Mouse (Mus musculus): Measurements from ENCODE around the gene Ttll8. TPM values are rescaled to one million over a fixed set of nuclear protein-coding genes. Genes with fewer than 3 reads are reported as not detected.

Ttll8 gene
- polyA plus RNA-seq, 1 experiment from 2014 or later = 0.17 TPM

DNA sequence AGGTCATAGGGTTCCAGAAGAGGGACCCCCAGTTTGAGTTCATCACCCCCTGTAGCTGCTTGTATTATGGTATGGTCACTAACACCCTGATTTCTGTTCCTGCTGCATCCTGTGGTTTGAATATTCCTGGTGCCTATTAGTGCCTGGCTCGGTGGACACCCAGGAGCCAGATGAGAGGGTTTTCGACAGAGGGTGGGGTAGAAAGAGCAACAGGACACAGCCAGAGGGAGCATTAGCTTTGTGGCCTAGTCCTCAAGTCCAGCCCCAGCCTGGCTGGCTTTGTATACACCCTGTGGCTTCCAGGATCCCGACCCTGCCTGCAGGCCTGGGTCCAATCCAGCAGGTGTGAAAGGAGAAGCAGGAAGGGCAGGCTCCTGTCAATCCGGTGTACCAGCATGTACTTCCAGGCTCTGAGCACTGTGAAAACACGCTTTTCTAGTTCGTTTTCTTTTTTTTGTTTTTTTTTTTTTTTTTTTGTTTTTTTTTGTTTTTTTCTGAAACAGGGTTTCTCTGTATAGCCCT, 98.3 kb downstream of the Ttll8 start:
- Histone ChIP-seq H3K9me3 (replicated peaks; ENCODE audit: control insufficient read depth, low read length) (no peaks in the 10 kb centered on the region), H3K36me3 (ENCODE audit: control insufficient read depth, insufficient read depth, low read length) (no peaks in the 10 kb centered on the region), H3K4me3 (ENCODE audit: low read depth, low read length) (no peak overlapping the region), H3K4me1 (ENCODE audit: control insufficient read depth, insufficient read depth, low read length) (no peaks in the 10 kb centered on the region), H3K9ac (ENCODE audit: low read length) (no peak overlapping the region), H3K27ac (ENCODE audit: low read depth, low read length) (no peak overlapping the region), H3K27me3 (replicated peaks; ENCODE audit: control insufficient read depth, insufficient read depth, low read length) (no peaks in the 10 kb centered on the region), H3K4me2 (ENCODE audit: low read length) (no peak overlapping the region)
- 79% methylated on average over 6 of the region's 6 CpGs for WGBS
- DNase-seq (ENCODE audit: low spot score) (no peak), ATAC-seq (no peak)

DNA sequence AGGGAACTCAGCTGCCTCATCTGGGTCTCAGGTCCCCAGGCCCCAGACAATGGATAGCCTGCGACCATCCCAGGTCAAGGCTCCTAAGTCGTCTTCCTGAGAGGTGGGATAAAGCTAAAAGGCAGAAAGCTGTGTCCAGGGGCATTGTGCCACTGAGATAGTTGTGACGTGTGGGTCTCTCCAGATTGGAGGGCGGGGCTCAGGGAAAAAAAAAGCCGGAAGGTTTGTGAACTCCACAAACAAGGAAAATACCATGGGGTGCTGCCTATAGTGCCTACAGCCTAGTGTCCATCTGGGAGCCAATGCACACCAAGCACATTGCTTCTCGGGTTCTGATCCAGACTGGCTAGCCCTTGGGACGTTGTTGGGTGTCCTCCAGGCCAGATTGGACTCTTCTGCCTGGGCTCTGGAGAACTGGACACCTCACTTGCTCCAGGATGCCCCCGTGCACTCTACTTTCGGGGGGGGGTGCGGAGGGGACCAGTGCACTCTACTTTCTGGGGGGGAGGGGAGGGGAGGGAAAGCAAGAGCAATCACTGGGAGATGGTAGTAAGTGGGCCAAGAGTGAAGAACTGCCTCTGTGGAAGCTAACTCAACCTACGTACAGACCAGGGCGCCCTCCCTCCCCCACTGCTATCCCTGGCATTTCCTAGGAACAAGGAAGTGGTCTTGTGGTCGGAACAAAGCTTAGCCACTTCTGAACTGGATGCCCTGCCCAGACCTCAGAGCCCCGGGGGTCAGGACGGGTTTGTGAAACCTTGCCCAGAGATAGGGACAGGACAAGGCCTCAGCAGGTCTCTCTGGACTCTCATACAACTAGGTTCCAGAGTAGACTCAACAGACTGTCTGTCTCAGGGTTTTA, 99.0 kb downstream of the Ttll8 start:
- Histone ChIP-seq H3K4me1 (ENCODE audit: control insufficient read depth, insufficient read depth, low read length) (no peaks in the 10 kb centered on the region), H3K4me2 (ENCODE audit: low read length) (no peak overlapping the region), H3K4me3 (ENCODE audit: low read depth, low read length) (no peak overlapping the region), H3K27ac (ENCODE audit: low read depth, low read length) (peak overlapping the region; percentile 14; the same call in 1 of the 2 replicates), H3K9me3 (replicated peaks; ENCODE audit: control insufficient read depth, low read length) (no peaks in the 10 kb centered on the region), H3K36me3 (ENCODE audit: control insufficient read depth, insufficient read depth, low read length) (no peaks in the 10 kb centered on the region), H3K9ac (ENCODE audit: low read length) (no peak overlapping the region), H3K27me3 (replicated peaks; ENCODE audit: control insufficient read depth, insufficient read depth, low read length) (no peaks in the 10 kb centered on the region)
- DNase-seq (ENCODE audit: low spot score) (no peak), ATAC-seq (no peak)
- WGBS = 76% methylated on average over 15 of the region's 15 CpGs

DNA sequence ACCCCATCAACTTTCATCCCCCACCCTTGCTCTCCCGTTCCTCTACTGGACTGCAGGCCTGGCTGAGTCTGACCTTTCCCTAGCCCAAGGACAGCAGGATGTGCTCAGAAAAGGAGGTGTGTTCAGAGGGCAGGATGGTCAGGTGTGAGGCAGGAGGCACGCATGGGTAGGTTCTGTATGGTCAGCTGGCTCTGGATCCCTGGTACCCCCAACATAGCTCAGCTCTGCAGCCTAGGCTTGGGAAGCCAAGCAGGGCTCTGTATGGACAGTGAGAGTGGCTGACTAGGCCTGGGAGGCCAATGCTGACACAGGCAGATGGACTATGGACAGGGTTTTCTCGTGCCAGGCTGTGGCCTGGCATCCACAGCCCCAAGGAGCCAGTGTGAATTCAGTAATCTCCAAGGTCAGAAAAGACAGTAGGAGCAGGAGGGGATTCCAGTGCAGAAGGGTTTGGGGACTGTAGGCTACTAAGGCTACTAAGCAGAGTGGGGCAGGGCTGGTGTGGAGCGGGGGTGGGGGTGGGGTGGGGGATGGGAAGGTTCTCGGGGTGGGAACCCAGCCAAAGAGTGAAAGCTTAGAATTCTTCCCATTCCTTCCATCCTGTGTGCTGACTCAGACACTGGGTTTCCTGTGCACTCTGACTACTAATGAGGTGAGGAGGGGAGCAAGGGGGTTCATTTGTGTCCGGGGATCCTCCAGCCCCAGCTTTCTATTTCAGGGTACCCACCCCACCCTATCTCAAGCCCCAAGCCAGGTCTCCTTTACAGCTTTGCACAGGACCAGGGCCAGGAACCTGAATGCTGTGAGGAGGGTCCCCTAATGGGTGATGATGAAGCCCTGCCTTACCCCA, 99.9 kb downstream of the Ttll8 start:
- no peaks in the 10 kb centered on the region for H3K36me3 ChIP-seq (ENCODE audit: control insufficient read depth, insufficient read depth, low read length)
- DNase-seq (ENCODE audit: low spot score) (no peak), ATAC-seq (peak; percentile 29; the same call in 1 of the 2 replicates)
- no peaks in the 10 kb centered on the region for H3K27me3 ChIP-seq (replicated peaks; ENCODE audit: control insufficient read depth, insufficient read depth, low read length)
- H3K4me1 ChIP-seq (ENCODE audit: control insufficient read depth, insufficient read depth, low read length) = no peaks in the 10 kb centered on the region
- no peak overlapping the region for H3K4me3 ChIP-seq (ENCODE audit: low read depth, low read length)
- H3K9ac ChIP-seq (ENCODE audit: low read length) = no peak overlapping the region
- H3K4me2 ChIP-seq (ENCODE audit: low read length) = no peak overlapping the region
- WGBS = 51% methylated on average over 6 of the region's 6 CpGs
- H3K9me3 ChIP-seq (replicated peaks; ENCODE audit: control insufficient read depth, low read length) = no peaks in the 10 kb centered on the region
- 0 out of 2 replicates have a peak overlapping the region, but pooled peaks have one; percentile 14 for H3K27ac ChIP-seq (ENCODE audit: low read depth, low read length)

DNA sequence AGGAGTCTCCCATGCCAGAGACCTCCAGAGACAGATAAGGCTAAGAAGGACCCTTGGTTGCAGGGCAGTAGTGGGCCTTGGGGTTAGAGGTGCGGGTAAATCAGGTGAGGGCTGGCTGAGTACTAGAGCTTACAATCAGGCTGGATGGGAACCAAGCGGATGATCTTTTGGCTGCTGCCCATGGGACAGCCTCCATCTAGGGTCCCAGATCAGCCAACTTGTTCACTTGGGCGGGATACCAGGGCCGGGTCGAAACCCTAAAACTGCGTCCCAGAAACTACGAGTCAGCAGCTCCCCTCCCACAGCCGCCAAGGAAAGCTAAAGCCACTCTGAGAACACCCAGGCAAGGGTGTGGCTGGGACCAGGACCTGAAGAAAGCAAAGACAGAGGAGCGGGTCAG, 101.1 kb downstream of the Ttll8 start:
- Histone ChIP-seq H3K4me3 (ENCODE audit: low read depth, low read length) (no peak overlapping the region), H3K27ac (ENCODE audit: low read depth, low read length) (no peak overlapping the region), H3K9ac (ENCODE audit: low read length) (no peak overlapping the region), H3K9me3 (replicated peaks; ENCODE audit: control insufficient read depth, low read length) (no peaks in the 10 kb centered on the region), H3K27me3 (replicated peaks; ENCODE audit: control insufficient read depth, insufficient read depth, low read length) (no peaks in the 10 kb centered on the region), H3K4me2 (ENCODE audit: low read length) (no peak overlapping the region), H3K4me1 (ENCODE audit: control insufficient read depth, insufficient read depth, low read length) (no peaks in the 10 kb centered on the region), H3K36me3 (ENCODE audit: control insufficient read depth, insufficient read depth, low read length) (no peaks in the 10 kb centered on the region)
- 90% methylated on average over 9 of the region's 9 CpGs for WGBS
- ATAC-seq = no peak
- no peak for DNase-seq (ENCODE audit: low spot score)

- ATAC-seq (no peak), DNase-seq (ENCODE audit: low spot score) (no peak)
- Histone ChIP-seq H3K27me3 (replicated peaks; ENCODE audit: control insufficient read depth, insufficient read depth, low read length) (no peaks in the 10 kb centered on the region), H3K36me3 (ENCODE audit: control insufficient read depth, insufficient read depth, low read length) (no peaks in the 10 kb centered on the region), H3K4me2 (ENCODE audit: low read length) (no peak overlapping the region), H3K4me3 (ENCODE audit: low read depth, low read length) (no peak overlapping the region), H3K27ac (ENCODE audit: low read depth, low read length) (no peak overlapping the region), H3K4me1 (ENCODE audit: control insufficient read depth, insufficient read depth, low read length) (no peaks in the 10 kb centered on the region), H3K9me3 (replicated peaks; ENCODE audit: control insufficient read depth, low read length) (no peaks in the 10 kb centered on the region), H3K9ac (ENCODE audit: low read length) (no peak overlapping the region)
- WGBS = 80% methylated on average over 10 of the region's 10 CpGs
Measured at GRCm38 (mm10) chr15:88851507-88852149, 102.6 kb downstream of the Ttll8 start.

- Histone ChIP-seq H3K27me3 (replicated peaks; ENCODE audit: control insufficient read depth, insufficient read depth, low read length) (no peaks in the 10 kb centered on the region), H3K27ac (ENCODE audit: low read depth, low read length) (no peak overlapping the region), H3K4me1 (ENCODE audit: control insufficient read depth, insufficient read depth, low read length) (no peaks in the 10 kb centered on the region), H3K9me3 (replicated peaks; ENCODE audit: control insufficient read depth, low read length) (no peaks in the 10 kb centered on the region), H3K4me2 (ENCODE audit: low read length) (no peak overlapping the region), H3K4me3 (ENCODE audit: low read depth, low read length) (no peak overlapping the region), H3K36me3 (ENCODE audit: control insufficient read depth, insufficient read depth, low read length) (no peaks in the 10 kb centered on the region), H3K9ac (ENCODE audit: low read length) (no peak overlapping the region)
- ATAC-seq = no peak
- 69% methylated on average over 3 of the region's 3 CpGs for WGBS
- DNase-seq (ENCODE audit: low spot score) = no peak
Measured at GRCm38 (mm10) chr15:88851076-88851475, 103.1 kb downstream of the Ttll8 start.

- Histone ChIP-seq H3K4me3 (ENCODE audit: low read depth, low read length) (no peak overlapping the region), H3K4me1 (ENCODE audit: control insufficient read depth, insufficient read depth, low read length) (no peaks in the 10 kb centered on the region), H3K9me3 (replicated peaks; ENCODE audit: control insufficient read depth, low read length) (no peaks in the 10 kb centered on the region), H3K36me3 (ENCODE audit: control insufficient read depth, insufficient read depth, low read length) (no peaks in the 10 kb centered on the region), H3K27ac (ENCODE audit: low read depth, low read length) (no peak overlapping the region), H3K27me3 (replicated peaks; ENCODE audit: control insufficient read depth, insufficient read depth, low read length) (no peaks in the 10 kb centered on the region), H3K4me2 (ENCODE audit: low read length) (no peak overlapping the region), H3K9ac (ENCODE audit: low read length) (no peak overlapping the region)
- WGBS = 66% methylated on average over 10 of the region's 10 CpGs
- no peak; the same call in 1 of the 2 replicates for ATAC-seq
- DNase-seq (ENCODE audit: low spot score) = no peak
Measured at GRCm38 (mm10) chr15:88850146-88850826, 103.9 kb downstream of the Ttll8 start.

- Histone ChIP-seq H3K27ac (ENCODE audit: low read depth, low read length) (no peak overlapping the region), H3K4me1 (ENCODE audit: control insufficient read depth, insufficient read depth, low read length) (no peaks in the 10 kb centered on the region), H3K4me2 (ENCODE audit: low read length) (no peak overlapping the region), H3K9ac (ENCODE audit: low read length) (no peak overlapping the region), H3K4me3 (ENCODE audit: low read depth, low read length) (no peak overlapping the region), H3K9me3 (replicated peaks; ENCODE audit: control insufficient read depth, low read length) (no peaks in the 10 kb centered on the region), H3K36me3 (ENCODE audit: control insufficient read depth, insufficient read depth, low read length) (no peaks in the 10 kb centered on the region), H3K27me3 (replicated peaks; ENCODE audit: control insufficient read depth, insufficient read depth, low read length) (no peaks in the 10 kb centered on the region)
- DNase-seq (ENCODE audit: low spot score) = no peak
- no peak for ATAC-seq
- 85% methylated on average over 2 of the region's 2 CpGs for WGBS
Measured at GRCm38 (mm10) chr15:88849621-88850020, 104.6 kb downstream of the Ttll8 start.
